Mouse (Mus musculus) thymus, postnatal 0 days (tissue): Measurements from ENCODE around the gene Hoxd1. TPM values are rescaled to one million over a fixed set of nuclear protein-coding genes. Genes with fewer than 3 reads are reported as not detected.

Source experiments
- microRNA counts: library from miRNA; unstranded; fragments of <30 nt; microRNA quantifications from one replicate; lab custom pipeline; 2015
- microRNA-seq: library from miRNA; unstranded; fragments of <30 nt; microRNA quantifications from one replicate; pipeline ENCODE4, GENCODE M21; 2016; ENCODE audit warnings: borderline number of aligned reads
- polyA plus RNA-seq: library from polyadenylated mRNA; unstranded; fragments of >200 nt; fragmentation: Nextera tagmentation; extraction: Ambion mirVana; gene quantifications from 2 replicates; pipeline ENCODE4 v1.2.1, GENCODE M21; 2015

Gene Hoxd1
- polyA plus RNA-seq, 1 experiment from 2014 or later: not detected

MicroRNA genes within 50 kb of the gene (microRNA counts, 519-probe panel; counts per million panel counts)
- microRNA mmu-miR-10b (lab: Ali Mortazavi, UCI): 473 counts per million, percentile 71 among the panel's probes with 10 or more counts

Small RNA genes lying within 50 kb of the gene (microRNA-seq; reads per million reads assigned to microRNA genes)
- 2,899 reads per million, percentile 80 among the genes with 10 or more reads in this experiment for gene Mir10b

Other genes starting within 250 kb of the Hoxd1 start
- gene Lnpk, start 183.5 kb upstream of the Hoxd1 start, polyA plus RNA-seq: 26.0 and 32.7 TPM in 2 replicates
- not detected in 2 replicates for gene Evx2, start 103.4 kb upstream of the Hoxd1 start, polyA plus RNA-seq
- gene Hoxd13, start 94.7 kb upstream of the Hoxd1 start, polyA plus RNA-seq: not detected in 2 replicates
- gene Hoxd12, start 88.0 kb upstream of the Hoxd1 start, polyA plus RNA-seq: not detected in 2 replicates
- not detected in 2 replicates for gene Hoxd11, start 83.4 kb upstream of the Hoxd1 start, polyA plus RNA-seq
- gene Hoxd10, start 71.1 kb upstream of the Hoxd1 start, polyA plus RNA-seq: 0.14 TPM in 1 of 2 replicates, not detected in the other
- 0.28 and 0.52 TPM in 2 replicates for gene Hoxd9, start 65.3 kb upstream of the Hoxd1 start, polyA plus RNA-seq
- gene Hoxd8, start 58.4 kb upstream of the Hoxd1 start, polyA plus RNA-seq: 0.72 and 0.73 TPM in 2 replicates
- gene Hoxd3, start 51.1 kb upstream of the Hoxd1 start, polyA plus RNA-seq: 0.10 and 0.37 TPM in 2 replicates
- gene Hoxd4, start 51.1 kb upstream of the Hoxd1 start, polyA plus RNA-seq: 0.17 TPM in 1 of 2 replicates, not detected in the other
- gene Gm28230, start 36.3 kb upstream of the Hoxd1 start, polyA plus RNA-seq: not detected in 2 replicates
- gene Mtx2, start 62.8 kb downstream of the Hoxd1 start, polyA plus RNA-seq: 92.9 and 95.3 TPM in 2 replicates